Mouse (Mus musculus): ENCODE measurements around the gene Gm13271. TPM values are rescaled to one million over a fixed set of nuclear protein-coding genes. Genes with fewer than 3 reads are reported as not detected.

Gene Gm13271
- total RNA-seq, 2 experiments from 2014 or later = not detected

Other genes with a start within 250 kb of the Gm13271 start
- not detected for gene Ifnb1, start 232.1 kb upstream of the Gm13271 start, total RNA-seq (2021)
- not detected for gene Ifna15, start 196.6 kb upstream of the Gm13271 start, total RNA-seq (2021)
- gene Ifna14, start 183.1 kb upstream of the Gm13271 start, total RNA-seq (2021) = not detected
- not detected for gene Ifna9, start 162.5 kb upstream of the Gm13271 start, total RNA-seq (2021)
- not detected for gene Ifna12, start 151.5 kb upstream of the Gm13271 start, total RNA-seq (2021)
- gene C87499, start 120.5 kb upstream of the Gm13271 start, total RNA-seq (2021) = not detected
- gene Ifna13, start 110.4 kb upstream of the Gm13271 start, total RNA-seq (2021) = not detected
- not detected for gene Ifna16, start 77.9 kb upstream of the Gm13271 start, total RNA-seq (2021)
- gene Ifna2, start 71.0 kb upstream of the Gm13271 start, total RNA-seq (2021) = not detected
- gene Ifnab, start 63.5 kb upstream of the Gm13271 start, total RNA-seq (2021) = not detected
- gene Gm26566, start 33.1 kb upstream of the Gm13271 start, total RNA-seq (2021) = 1 to 10 TPM; 1.2 to 1.4 TPM
- gene Klhl9, start 32.4 kb upstream of the Gm13271 start, total RNA-seq (2021) = 100 to 1,000 TPM; 104 to 108 TPM
- gene Gm13283, start 5.3 kb downstream of the Gm13271 start, total RNA-seq (2021) = not detected
- not detected for gene Gm13290, start 19.0 kb downstream of the Gm13271 start, total RNA-seq (2021)
- gene Gm13289, start 22.1 kb downstream of the Gm13271 start, total RNA-seq (2021) = not detected
- gene Gm13272, start 25.0 kb downstream of the Gm13271 start, total RNA-seq (2021) = not detected
- gene Ifnz, start 27.3 kb downstream of the Gm13271 start, total RNA-seq (2021) = not detected
- gene Gm13276, start 30.8 kb downstream of the Gm13271 start, total RNA-seq (2021) = not detected
- not detected for gene Gm13277, start 33.8 kb downstream of the Gm13271 start, total RNA-seq (2021)
- gene Gm13278, start 36.7 kb downstream of the Gm13271 start, total RNA-seq (2021) = not detected
- gene Gm13275, start 39.6 kb downstream of the Gm13271 start, total RNA-seq (2021) = not detected
- not detected for gene Gm13279, start 42.5 kb downstream of the Gm13271 start, total RNA-seq (2021)
- not detected for gene Gm13285, start 44.8 kb downstream of the Gm13271 start, total RNA-seq (2021)
- not detected for gene Gm13287, start 48.4 kb downstream of the Gm13271 start, total RNA-seq (2021)
- gene Gm13288, start 50.7 kb downstream of the Gm13271 start, total RNA-seq (2021) = not detected
- gene Ifna7, start 61.4 kb downstream of the Gm13271 start, total RNA-seq (2021) = not detected
- gene Ifna11, start 65.1 kb downstream of the Gm13271 start, total RNA-seq (2021) = not detected
- gene Ifna6, start 72.5 kb downstream of the Gm13271 start, total RNA-seq (2021) = not detected
- gene Ifna5, start 80.7 kb downstream of the Gm13271 start, total RNA-seq (2021) = not detected
- not detected for gene Ifna4, start 87.0 kb downstream of the Gm13271 start, total RNA-seq (2021)
- gene Ifna1, start 95.2 kb downstream of the Gm13271 start, total RNA-seq (2021) = not detected
- gene Ifne, start 125.3 kb downstream of the Gm13271 start, total RNA-seq (2021) = not detected